Mouse (Mus musculus): ENCODE data around the gene Fam107a. TPM values are rescaled to one million over a fixed set of nuclear protein-coding genes. Genes with fewer than 3 reads are reported as not detected.

The Fam107a gene
- total and polyA plus RNA-seq, 3 experiments: not detected

- Histone ChIP-seq H3K4me3 (ENCODE audit: control insufficient read depth in 1 of 2, insufficient read depth in 1 of 2, low read depth in 2 of 2, low read length in 2 of 2) (no peak overlapping the region), H3K27ac (ENCODE audit: control insufficient read depth, low read depth, low read length) (no peak overlapping the region), H3K9me3 (replicated peaks; ENCODE audit: insufficient read depth, low read length) (no peaks in the 10 kb centered on the region), H3K4me1 (ENCODE audit: control insufficient read depth in 1 of 2, insufficient read depth in 2 of 2, low read length in 2 of 2) (no peaks in the 10 kb centered on the region), H3K9ac (ENCODE audit: control insufficient read depth, low read depth, low read length, poor library complexity, severe bottlenecking) (no peak overlapping the region), H3K36me3 (ENCODE audit: control insufficient read depth in 1 of 2, insufficient read depth in 2 of 2, low read length in 2 of 2) (no peaks in the 10 kb centered on the region), H3K27me3 (ENCODE audit: control insufficient read depth in 1 of 2, insufficient read depth in 2 of 2, low read length in 2 of 2) (no peaks in the 10 kb centered on the region), H3K79me2 (ENCODE audit: control insufficient read depth, insufficient read depth, low read length, poor library complexity) (no peaks in the 10 kb centered on the region)
- no peak for DNase-seq (ENCODE audit: low read depth, low spot score)
- TF ChIP-seq EP300 (IDR thresholded peaks at IDR 0.05; ENCODE audit: low read depth in 1 of 2, low read length in 2 of 2): no peak
- no peak for TF ChIP-seq MYC (IDR thresholded peaks at IDR 0.05; ENCODE audit: low read depth, low read length)
- no peak for TF ChIP-seq TAL1 (IDR thresholded peaks at IDR 0.05; ENCODE audit: low read length)
- TF ChIP-seq KAT2A (conservative IDR thresholded peaks at IDR 0.05; ENCODE audit: low read depth, low read length): no peak
Observed at GRCm38 (mm10) chr14:8345566-8345965, 27.7 kb upstream of the Fam107a start.

- H3K79me2 ChIP-seq (ENCODE audit: control insufficient read depth, insufficient read depth, low read length, poor library complexity): no peaks in the 10 kb centered on the region
- H3K9ac ChIP-seq (ENCODE audit: control insufficient read depth, low read depth, low read length, poor library complexity, severe bottlenecking): no peak overlapping the region
- no peaks in the 10 kb centered on the region for H3K27me3 ChIP-seq (ENCODE audit: control insufficient read depth in 1 of 2, insufficient read depth in 2 of 2, low read length in 2 of 2)
- TF ChIP-seq TCF12 (IDR thresholded peaks at IDR 0.05; ENCODE audit: low read depth, low read length) (no peak), CHD1 (IDR thresholded peaks at IDR 0.05; ENCODE audit: low read depth, low read length) (no peak), KAT2A (conservative IDR thresholded peaks at IDR 0.05; ENCODE audit: low read depth, low read length) (no peak), RAD21 (IDR thresholded peaks at IDR 0.05; ENCODE audit: low read depth, low read length) (no peak), MYC (IDR thresholded peaks at IDR 0.05; ENCODE audit: low read depth, low read length) (no peak), NRF1 (IDR thresholded peaks at IDR 0.05; ENCODE audit: insufficient read depth, low read depth, low read length, poor library complexity, severe bottlenecking) (no peak), ETS1 (IDR thresholded peaks at IDR 0.05; ENCODE audit: low read depth, low read length) (no peak), E2F4 (IDR thresholded peaks at IDR 0.05; ENCODE audit: borderline replicate concordance, low read depth, low read length) (no peak), BHLHE40 (IDR thresholded peaks at IDR 0.05; ENCODE audit: borderline replicate concordance, low read depth, low read length) (no peak), RCOR1 (IDR thresholded peaks at IDR 0.05; ENCODE audit: low read depth, low read length) (no peak), POLR2AphosphoS2 (IDR thresholded peaks at IDR 0.05; ENCODE audit: low read length) (no peak), TAL1 (IDR thresholded peaks at IDR 0.05; ENCODE audit: low read length) (no peak), MAFK (IDR thresholded peaks at IDR 0.05; ENCODE audit: borderline replicate concordance, low read depth, low read length) (no peak), MAZ (IDR thresholded peaks at IDR 0.05; ENCODE audit: low read depth, low read length) (no peak)
- no peaks in the 10 kb centered on the region for H3K4me1 ChIP-seq (ENCODE audit: control insufficient read depth in 1 of 2, insufficient read depth in 2 of 2, low read length in 2 of 2)
- no peak overlapping the region for H3K4me3 ChIP-seq (ENCODE audit: control insufficient read depth in 1 of 2, insufficient read depth in 1 of 2, low read depth in 2 of 2, low read length in 2 of 2)
- H3K36me3 ChIP-seq (ENCODE audit: control insufficient read depth in 1 of 2, insufficient read depth in 2 of 2, low read length in 2 of 2): no peaks in the 10 kb centered on the region
- no peaks in the 10 kb centered on the region for H3K9me3 ChIP-seq (replicated peaks; ENCODE audit: insufficient read depth, low read length)
- no peak overlapping the region for H3K27ac ChIP-seq (ENCODE audit: control insufficient read depth, low read depth, low read length)
- no peak for DNase-seq (ENCODE audit: low read depth, low spot score)
Observed at GRCm38 (mm10) chr14:8342509-8343106, 24.8 kb upstream of the Fam107a start.

Data from MEL (cell line).